Mouse (Mus musculus) brain, embryonic 14.5 days (tissue): ENCODE measurements around the gene Itga1. TPM values are rescaled to one million over a fixed set of nuclear protein-coding genes. Genes with fewer than 3 reads are reported as not detected.

Experiments
- DNase-seq: peaks from one replicate; pipeline ENCODE4 v3.0.0-alpha.2; 2011; ENCODE audit warnings: low read depth
- CTCF ChIP-seq: fragments of 200-500 bp; IDR thresholded peaks from 2 replicates; pipeline ENCODE4 v1.5.1; 2012; ENCODE audit warnings: inconsistent platforms, mild to moderate bottlenecking, moderate library complexity, borderline replicate concordance; ENCODE audit not compliant: insufficient read depth, insufficient read length; ENCODE audit errors: extremely low read depth
- POLR2A ChIP-seq: fragments of 200-500 bp; IDR thresholded peaks from 2 replicates; pipeline ENCODE4 v1.6.1; 2012; ENCODE audit warnings: mild to moderate bottlenecking, inconsistent platforms, borderline replicate concordance; ENCODE audit not compliant: poor library complexity, insufficient read depth, insufficient read length, severe bottlenecking; ENCODE audit errors: extremely low read depth
- polyA plus RNA-seq: library from polyadenylated mRNA; depleted of rRNA; stranded (reverse); fragments of >200 nt; gene quantifications from 2 replicates; pipeline ENCODE4 v1.2.3, GENCODE M21; 2012

The Itga1 gene
- polyA plus RNA-seq, 1 experiment: 3.8 TPM

DNA sequence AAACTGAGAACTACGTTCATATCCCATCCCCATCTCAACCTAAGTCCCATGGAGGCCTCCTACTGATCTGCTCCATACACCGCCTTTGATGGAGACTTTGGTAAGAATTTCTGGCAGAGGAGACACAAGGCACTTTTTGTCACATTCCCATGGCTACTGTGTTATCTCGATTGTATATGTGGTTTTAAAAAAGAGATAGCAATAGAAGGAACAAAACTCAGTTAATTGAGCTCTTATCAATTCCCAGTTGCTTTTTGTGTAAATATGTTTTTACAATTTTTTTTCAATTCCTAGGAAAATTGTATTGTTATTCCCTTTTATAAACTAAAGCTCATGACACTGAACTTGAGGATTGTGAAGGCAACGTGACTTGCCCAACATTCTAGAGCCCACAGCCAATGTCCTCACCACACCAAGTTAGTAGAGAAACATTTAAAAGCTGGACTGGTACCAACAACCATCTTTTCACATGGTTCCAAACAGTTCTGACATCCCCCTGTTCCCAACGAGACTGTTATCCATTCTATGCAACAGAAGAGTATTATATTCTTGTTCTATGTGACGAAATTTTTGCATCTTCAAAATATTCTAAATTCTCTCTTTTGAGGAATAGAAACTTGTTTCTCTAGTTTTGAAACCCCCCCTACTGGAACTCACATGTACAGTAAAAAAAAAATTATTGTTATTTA, 22.6 kb downstream of the Itga1 start:
- TF ChIP-seq CTCF (no peak), POLR2A (no peak)
- no peak for DNase-seq

DNA sequence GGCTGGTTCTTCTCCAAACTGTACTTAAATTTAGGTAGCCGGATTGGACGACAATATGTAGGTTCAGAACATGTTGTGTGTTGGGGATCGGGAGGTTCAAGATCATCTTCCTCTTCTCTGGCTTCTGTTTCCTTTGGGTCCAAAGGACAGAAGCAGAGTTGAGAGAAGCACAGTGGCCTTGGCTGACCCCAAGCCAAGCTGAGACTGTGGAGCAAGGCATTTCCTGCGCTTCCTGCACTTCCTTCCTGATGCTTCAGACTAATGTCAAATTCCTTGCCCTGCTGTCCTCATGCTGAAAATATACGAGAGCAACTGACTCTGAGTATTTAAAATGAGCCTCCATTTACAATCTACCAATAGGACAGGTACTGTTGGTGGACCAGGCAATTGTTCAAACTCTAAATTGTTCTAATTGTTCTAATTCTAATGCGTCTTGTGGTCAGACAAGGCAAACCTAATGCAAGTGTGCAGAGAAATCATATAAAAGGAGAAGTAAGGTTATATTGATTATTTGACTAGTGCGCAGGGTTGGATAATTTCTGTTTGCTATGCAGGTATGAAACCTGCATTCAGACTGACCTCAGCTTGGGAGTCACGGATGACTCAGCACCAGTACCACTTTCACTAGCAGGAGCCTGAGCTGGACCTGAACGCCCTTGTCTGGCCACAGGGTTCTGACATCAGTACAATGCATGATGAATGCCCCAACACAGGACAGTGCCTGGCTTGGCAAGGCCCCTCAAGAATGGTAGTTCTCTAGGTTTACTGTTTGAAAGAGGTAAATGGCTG, 24.2 kb downstream of the Itga1 start:
- TF ChIP-seq CTCF: no peak
- TF ChIP-seq POLR2A: no peak

DNA sequence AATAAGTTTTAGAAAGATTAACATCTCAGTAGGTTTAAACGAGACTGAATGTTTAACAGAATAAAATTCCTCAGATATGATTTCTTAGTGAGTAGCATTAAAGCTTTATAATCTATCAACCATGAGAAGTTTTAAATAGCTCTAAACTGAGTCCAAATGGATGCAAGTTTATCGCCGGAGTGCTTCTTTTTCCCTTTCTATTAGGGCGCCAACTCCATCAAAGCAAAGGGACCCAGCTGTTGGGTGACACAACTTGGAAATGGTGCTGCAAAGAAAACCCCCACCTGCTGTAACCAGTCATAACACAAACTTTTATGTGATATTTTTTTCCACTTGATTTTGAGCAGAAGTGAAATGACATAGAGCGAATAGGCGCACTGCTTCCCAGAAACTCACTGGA, 29.4 kb downstream of the Itga1 start:
- DNase-seq: no peak
- TF ChIP-seq POLR2A (no peak), CTCF (no peak)

More for the DNA sequence above, 24.2 kb downstream of the Itga1 start:
- no peak for DNase-seq

DNA sequence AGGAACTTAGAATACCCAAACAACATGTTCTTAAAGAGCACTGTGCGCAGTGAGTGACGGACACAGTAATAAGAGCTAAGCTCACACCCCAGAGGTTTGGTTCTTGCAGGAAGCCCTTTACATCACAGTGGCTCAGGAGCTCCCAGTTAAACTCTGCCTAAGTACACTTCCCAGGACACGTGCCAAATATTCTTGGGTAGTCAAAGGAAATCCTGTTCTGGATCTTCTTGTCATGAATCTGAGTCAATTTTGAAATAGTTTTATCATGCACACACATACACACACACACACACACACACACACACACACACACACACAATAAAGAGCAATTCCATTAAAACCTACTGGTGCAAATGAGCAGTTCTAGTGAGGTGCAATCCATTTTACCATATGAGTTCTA, 30.3 kb downstream of the Itga1 start:
- DNase-seq: no peak
- TF ChIP-seq CTCF: no peak

DNA sequence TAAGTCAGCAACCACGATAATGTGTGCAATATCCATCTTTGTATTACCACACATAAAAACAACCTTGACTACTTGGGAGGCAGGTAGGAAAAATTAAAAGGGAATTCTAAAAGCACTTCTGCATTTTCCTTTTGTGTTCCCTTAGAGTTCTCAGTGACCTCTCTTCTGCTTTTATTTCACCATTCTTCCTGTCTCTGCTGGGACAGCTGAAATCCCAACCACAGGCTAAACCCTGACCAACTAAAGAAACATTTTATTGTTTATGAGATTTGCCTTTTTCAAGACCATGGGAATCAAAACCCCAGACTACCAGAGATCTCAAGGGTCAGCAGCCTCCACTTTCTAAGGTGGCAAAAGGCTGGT, 33.8 kb downstream of the Itga1 start:
- DNase-seq: no peak
- TF ChIP-seq POLR2A (no peak), CTCF (no peak)

DNA sequence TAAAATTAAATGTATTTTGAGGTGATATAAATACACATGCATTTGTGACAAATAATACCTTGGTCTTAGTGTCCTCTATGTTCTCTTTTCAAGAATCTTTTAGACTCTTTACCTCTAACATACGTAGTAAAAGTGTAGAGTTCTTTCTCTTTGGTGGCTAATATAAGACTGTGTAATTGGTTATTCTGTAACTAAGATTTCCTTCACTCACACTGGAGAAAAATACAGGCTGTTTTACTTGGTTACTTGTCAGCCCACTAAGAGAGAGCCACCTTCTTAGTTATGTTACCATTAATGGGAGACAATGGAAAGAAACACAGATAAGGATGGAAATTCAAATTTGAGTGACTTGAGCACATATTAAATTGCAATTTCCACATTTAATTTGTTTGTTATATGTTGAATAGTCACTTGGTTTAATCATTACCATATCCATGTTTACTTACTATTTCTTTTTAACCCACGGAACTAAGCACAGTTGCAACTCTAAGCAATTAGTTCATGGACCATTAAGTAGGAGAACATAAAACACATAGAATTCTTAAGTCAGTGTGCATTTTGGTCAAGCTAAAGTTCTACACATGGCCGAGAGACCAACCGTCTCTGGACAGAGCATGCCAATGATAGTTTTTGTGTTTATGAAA, 34.3 kb downstream of the Itga1 start:
- no peak for DNase-seq
- TF ChIP-seq POLR2A: no peak
- no peak for TF ChIP-seq CTCF

DNA sequence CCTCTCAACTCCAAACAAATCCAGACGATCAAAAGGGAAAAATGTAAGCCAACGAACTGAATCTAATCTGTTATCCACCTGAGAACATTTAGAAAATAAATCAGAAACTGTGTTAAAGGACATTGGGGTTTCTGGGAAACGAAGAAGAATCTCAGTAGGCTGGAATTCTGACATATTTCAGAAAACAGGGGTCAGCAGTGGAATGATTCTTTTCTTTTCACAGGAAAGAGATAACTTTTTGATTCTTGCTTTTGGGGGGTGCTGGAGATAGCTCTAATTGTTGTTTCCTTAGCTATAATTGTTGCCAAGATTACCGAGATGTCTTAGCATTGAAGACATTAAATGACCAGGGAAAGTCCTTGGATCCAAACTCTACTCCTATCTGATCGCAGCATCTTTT, 44.2 kb downstream of the Itga1 start:
- no peak for DNase-seq

DNA sequence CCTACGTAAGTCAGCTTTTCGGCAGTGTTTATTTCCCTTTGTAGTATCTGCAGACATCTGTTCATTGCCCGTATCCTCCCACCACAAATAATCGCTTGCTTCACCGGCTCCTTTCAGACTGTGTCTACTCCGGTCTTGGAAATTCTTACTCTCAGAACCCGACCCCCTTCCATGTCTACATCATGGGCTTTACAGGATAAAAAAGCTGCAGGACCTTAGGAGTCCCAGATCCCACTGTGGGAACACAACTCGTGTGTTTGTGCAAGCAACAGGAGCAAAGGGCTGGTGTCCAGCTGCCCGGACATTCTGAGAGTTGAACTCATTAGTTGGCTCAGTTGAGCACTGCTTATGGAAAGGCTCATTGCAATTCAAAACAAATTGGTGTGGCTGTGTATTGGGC, 47.0 kb downstream of the Itga1 start:
- no peak for TF ChIP-seq CTCF
- peak; percentile 68 for DNase-seq

More for the DNA sequence above, 44.2 kb downstream of the Itga1 start:
- TF ChIP-seq CTCF (no peak), POLR2A (no peak)

DNA sequence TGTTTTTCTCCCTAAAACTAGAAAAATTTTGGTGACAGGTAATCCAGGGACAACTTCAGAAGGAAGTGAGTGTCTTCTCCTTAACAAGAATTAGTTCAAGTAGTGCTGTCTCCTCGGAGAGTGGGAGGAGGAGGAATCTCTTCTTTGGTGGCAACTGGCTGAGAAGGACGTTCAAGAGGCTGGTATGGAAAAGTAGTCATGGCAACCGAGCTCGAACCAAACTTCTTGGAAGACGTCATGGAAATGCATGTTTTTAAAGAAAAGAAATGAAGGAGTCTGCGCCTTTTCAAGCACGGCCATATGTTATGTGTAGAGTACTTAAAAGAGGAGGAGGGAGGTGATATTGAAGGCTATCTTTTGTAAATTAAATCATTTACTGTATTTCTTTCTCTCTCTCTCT, 49.2 kb downstream of the Itga1 start:
- no peak for TF ChIP-seq POLR2A
- TF ChIP-seq CTCF: no peak
- DNase-seq: peak; percentile 32

DNA sequence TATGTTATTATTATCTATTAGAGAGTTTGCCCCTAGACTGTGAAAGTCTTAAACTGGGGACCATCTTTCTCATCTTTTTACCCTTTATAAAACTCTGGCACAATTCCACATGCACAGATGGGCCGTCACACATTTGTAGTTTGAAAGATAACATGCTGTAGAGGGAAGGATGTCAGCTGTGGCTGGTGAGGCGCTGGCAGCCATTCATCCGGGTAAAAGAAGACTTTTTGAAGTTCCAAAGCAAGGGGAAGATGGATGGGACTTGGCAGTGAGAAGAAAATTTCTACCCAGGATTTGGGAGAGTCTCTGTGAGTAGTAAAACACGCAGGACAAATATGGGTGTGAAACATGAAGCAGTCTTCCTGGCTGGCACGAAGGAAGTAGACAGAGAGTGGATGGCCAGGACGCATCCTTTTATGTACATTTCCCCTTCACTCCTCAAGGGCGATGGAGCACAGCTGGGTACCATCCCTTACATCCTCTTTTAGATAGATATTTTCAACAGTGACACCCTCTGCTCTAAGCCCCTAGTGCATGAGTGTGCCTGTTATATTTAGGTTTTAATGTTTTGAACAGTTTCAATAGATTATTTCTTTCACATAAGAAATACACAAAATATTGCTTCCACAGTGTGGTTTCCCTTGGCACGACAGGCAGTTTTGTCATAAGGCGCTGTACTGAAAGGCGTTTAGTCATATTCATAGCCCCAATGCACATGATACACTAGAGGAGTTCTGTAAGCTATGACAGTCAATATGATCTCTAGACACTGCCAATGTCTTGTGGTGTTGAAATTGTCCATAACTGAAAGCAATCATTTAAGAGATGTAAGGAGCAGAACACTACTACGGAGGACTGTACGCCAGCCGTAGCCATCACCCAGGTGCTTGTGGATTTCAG, 50.9 kb downstream of the Itga1 start:
- peak; percentile 80 for DNase-seq
- TF ChIP-seq POLR2A (no peak), CTCF (no peak)

DNA sequence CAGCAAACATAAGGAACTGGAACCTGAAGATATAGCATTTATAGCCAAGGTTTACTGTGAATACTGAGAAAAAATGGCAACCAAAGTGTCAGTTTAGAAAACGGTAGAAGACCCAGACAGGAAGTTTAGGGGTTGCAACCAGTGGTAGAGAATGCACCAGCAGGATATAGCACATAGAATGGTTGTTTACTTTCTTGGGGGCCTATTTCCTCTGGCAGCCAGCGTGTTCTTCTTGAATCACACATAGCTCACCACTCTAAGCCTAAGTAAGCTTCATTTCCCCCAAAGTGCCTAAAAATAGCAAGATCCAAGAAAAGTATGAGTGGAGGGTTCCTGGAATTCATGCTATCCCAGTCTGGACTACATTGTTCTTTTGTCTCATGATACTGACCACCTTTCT, 59.1 kb downstream of the Itga1 start:
- DNase-seq: no peak
- TF ChIP-seq POLR2A (no peak), CTCF (no peak)
